Mouse (Mus musculus) frontal cortex, adult (tissue): ENCODE measurements around the gene Gm42688.
"Not testable (repeated sequence)": the region's sequence is repeated elsewhere in the genome, so short reads cannot be mapped to it uniquely, and the experiment has no call there.

Experiments used
- ATAC-seq: cut with Nextera tagmentation; 2 replicates; pipeline ENCODE4 v1.9.2; 2017; ENCODE audit warnings: mild to moderate bottlenecking, moderate library complexity, mixed read lengths; ENCODE audit not compliant: low TSS enrichment

Gm42688 gene

DNA sequence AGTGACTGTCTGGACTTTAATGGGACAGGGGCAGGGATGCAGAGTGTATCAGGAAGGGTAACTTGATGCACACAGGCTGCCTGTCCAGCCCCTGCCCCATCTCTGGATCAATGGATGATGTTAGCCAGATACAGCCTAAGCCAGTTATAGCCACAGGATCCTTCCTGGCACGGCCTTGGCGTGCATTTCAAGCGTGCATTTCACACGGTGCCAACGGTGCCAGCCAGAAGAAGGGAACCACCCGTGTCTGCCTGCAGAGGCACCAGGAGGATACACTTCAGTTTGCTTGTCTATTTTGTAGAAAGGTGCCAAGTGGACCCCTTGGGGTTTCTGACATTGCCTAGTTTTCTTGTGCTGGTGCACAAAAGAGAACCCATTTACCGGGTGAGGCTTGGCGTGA, 38.6 kb downstream of the Gm42688 start:
- no peak for ATAC-seq

DNA sequence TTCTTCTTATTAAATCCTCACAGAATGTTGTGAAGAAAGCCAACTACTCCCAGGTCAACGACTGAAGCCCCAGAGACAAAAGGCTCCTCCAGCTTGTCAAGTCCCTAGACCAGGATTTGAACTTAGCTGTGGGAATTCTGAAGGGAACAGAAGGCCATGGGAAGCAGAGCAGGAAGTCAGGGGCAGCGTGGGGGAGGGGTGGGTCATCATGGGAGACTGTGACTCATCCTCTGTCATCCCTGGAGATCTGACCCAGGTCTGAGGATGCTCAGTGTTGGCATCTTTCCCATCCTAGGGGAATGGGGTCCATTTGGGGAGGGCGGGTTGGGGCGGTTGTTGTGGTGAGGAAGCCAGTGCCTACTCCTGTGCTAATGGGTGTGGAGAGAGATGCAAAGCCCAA, 40.2 kb downstream of the Gm42688 start:
- no peak for ATAC-seq

DNA sequence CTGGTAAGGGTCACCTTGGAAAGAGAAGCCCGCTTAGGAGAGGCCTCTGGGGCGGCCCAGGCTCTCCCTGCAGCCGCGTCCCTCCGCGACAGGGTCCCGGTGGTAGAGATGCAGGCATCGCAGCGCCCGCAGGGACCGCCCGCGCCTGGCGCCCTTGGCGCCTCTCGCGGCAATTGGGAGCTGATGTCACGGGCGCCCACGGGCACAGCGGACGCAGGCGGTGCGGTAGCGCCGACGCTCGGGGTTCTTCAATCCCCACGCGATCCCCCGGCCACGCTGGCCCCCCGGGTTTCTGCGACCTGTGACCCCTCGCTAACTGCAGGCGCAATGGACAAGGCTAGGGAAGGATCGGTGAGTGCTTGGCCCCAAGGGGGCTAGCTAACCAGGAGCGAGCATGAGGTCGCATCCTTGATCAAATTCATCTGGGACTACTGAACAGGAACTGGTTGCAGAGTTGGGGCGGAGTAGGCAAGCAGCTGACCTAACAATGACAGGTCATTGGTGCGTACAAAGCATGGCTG, 40.9 kb downstream of the Gm42688 start:
- peak; percentile 55 for ATAC-seq

DNA sequence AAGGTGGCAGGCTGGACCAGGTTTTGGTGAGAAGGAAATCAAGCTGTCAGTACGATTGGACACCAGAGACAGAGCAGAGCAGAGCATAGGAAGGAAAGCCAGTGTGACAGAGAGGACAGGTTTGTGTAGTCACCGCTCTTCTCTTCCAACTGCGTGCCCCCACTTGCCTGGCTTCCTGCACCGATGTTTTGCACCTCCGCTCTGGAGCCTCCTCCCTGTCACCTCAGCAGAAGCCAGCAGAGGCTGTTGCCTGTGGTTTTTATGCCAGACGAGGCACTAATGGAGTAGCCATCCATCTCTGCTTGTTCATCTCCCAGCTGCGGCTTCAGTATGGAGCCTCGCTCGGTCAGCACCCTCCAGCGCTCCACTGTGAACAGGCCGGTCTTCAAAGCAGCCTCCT, 41.5 kb downstream of the Gm42688 start:
- peak; percentile 53 for ATAC-seq

DNA sequence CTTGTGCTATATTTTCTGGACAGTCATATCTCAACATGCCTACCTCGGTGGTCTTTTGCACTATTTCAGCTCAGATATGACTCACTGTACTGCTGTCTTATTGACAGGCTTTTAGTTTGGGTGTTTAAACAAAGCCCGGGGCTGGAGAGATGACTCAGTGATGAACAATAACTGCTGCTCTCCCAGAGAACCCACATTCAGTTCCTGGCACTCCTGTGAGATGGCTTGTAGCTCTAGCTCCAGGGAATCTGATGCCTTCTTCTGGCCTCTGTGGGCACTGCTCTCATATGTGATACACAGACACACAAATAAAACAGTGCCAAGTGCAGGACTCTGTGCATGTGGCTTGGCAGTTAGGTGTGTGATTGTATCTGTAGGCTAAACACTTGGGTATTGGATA, 43.8 kb downstream of the Gm42688 start:
- ATAC-seq: peak; percentile 18; the same call in 1 of the 2 replicates

DNA sequence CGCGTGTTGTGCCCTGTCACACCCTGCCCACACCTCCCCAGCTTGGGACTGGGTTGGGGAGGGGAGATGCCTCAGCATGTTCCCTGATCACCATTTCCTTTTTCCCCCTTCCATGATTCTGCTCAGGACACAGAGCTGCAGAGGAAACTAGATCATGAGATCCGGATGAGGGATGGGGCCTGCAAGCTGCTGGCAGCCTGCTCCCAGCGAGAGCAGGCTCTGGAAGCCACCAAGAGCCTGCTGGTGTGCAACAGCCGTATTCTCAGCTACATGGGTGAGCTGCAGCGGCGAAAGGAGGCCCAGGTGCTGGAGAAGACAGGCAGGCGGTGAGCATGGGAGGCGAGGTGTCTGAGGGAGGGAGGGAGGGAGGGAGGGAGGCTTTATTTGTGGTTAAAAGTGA, 44.4 kb downstream of the Gm42688 start:
- peak; percentile 20 for ATAC-seq

DNA sequence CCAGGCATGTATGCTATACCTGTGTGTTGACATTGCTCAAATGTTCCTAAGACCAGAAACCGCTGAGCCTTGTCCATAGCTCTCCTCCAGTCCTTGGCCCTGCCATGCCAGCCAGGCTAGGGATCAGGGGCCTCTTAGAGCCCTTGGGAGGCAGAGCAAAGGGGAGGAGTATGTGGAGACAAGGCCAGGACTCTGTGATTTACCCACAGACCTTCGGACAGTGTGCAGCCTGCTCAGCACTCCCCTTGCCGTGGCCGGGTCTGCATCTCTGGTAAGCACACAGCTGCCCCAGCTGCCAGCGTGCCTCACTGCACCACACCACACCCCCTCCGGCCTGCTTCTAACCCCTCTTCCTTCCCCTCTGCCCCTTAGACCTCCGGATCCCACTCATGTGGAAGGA, 45.9 kb downstream of the Gm42688 start:
- ATAC-seq: no peak

DNA sequence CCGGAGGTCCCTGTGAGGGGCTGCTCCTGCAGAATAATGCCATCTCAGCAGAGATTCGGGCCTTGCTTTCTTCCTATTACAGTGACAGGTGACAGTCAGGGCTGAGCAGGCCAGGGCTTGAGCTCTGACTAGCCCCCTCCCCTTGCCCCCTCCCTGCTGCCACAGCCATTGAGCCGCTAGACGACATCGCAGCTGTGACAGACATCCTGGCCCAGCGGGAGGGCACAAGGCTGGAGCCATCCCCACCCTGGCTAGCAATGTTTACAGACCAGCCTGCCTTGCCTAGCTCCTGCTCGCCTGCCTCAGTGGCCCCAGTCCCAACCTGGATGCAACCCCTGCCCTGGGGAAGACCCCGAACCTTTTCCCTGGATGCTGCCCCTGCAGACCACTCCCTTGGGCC, 50.3 kb downstream of the Gm42688 start:
- no peak for ATAC-seq

DNA sequence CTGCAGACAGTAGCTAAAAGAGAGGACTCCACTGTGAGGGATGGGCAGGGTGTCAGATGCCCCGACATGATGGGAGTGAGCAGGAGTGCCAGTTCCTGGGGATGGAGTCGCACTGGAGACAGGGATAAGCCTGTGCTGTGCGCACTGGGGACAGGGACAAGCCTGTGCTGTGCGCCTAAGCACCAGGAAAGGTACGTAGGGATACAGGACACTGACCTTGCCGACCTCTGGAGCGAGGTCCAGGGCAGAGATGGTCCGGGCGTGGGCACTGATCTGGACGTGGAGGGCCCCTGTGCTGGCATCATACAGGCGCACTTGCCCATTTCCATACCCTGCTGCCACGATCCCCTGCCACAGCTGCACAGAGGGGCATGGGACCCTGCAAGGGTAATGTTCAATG, 51.6 kb downstream of the Gm42688 start:
- no peak for ATAC-seq

DNA sequence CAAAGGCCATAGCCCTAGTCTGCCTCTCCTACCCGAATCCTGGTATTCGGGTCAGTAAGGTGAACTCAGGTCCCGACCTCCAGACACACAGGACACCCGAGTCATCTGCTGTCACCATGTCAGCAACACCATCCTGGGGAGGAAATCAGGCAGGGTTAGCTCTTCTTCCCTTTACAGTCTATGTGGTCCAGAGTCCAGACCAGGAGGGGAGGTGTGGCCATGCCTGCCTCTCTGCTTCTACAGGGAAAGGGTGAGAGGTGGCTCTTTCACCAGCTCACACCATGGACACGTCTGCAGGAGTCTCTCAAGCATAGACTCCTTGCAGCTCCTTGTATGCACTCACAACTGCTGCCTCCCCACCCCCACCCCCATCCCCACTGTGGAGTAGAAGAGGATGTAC, 52.1 kb downstream of the Gm42688 start:
- no peak for ATAC-seq

DNA sequence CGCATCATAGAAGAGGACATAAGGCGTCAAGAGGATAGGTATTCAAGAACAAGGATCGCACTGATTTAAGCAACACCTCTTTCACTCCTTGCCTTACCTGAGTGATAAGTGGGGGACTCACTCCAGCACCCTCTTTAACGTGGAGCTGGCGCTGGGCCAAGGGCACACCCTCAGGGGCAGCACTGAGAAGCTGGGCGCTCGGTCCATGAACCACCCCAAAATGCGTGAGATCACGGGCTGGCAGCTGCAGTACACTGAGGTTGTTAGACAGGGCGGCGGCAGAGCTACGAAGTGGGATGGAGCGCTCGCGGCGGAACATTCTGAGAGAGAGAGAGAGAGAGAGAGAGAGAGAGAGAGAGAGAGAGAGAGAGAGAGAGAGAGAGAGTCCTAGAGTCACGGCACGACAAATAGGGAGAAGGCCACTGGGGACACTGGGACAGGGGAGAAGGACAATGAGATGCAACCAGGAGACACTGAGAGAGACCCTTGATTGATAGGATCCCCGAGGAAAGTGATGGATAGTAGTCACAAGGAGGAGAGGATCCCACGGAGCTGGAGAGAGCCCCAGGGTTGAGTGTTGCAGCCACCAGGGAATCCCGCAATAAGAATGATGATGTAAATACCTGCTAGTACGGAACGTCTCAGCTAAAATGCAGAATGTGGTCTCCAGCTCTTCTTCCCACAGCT, 54.3 kb downstream of the Gm42688 start:
- peak; percentile 39 for ATAC-seq

DNA sequence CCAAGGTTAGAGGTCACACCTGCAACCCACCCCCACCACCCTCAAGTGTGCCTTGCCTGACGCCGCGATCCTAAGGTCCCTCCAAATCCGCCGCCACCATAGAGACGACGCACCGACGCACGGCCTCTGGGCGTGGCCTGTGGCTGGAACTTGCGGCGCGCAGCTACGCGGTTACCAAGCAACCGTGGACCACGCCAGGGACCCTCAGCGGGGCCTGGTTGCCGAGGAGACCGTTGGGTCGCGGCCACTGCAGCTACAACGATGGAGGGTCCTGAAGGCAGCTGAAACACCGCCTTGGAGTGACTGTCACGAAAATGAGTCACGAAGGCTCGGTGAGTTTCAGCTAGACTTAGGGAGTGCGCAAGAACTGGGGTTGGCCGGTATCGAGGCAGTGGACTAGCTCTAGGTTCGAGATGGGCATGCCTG, 54.9 kb downstream of the Gm42688 start, which contains the start of the genes Wdr54 and 1700003E16Rik:
Gene Wdr54 (minus strand): TSS at position 139 of the 426 bp plus-strand sequence.
Gene 1700003E16Rik (plus strand): TSS at position 146 of the 426 bp plus-strand sequence.
- peak; percentile 87 for ATAC-seq

DNA sequence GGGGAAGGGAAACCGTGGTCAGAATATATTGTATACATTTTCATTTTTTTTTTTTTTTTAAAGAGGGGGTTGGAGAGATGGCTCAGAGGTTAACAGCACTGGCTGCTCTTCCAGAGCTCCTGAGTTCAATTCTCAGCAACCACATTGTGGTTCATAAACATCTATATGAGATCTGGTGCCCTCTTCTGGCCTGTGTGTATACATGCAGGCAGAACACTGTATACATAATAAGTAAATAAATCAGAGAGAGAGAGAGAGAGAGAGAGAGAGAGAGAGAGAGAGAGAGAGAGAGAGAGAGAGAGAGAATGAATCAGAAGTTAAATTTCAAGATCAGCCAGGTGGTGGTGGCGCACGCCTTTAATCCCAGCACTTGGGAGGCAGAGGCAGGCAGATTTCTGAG, 58.0 kb downstream of the Gm42688 start:
- not testable (repeated sequence) for ATAC-seq
